Mouse (Mus musculus) forebrain, embryonic 12.5 days (tissue): ENCODE results near the gene Mgmt. TPM values are rescaled to one million over a fixed set of nuclear protein-coding genes. Genes with fewer than 3 reads are reported as not detected.

Experiments used
- ATAC-seq: fragments of 200-750 bp; cut with Nextera tagmentation; 2 replicates; pipeline ENCODE4 v1.8.0; 2017; ENCODE audit warnings: moderate TSS enrichment; ENCODE audit not compliant: low FRiP score
- H3K27ac ChIP-seq: fragments of 300-500 bp; sonication (generic); 2 replicates; pipeline ENCODE4 v1.5.1; 2016; ENCODE audit warnings: mild to moderate bottlenecking
- H3K27me3 ChIP-seq: fragments of 300-500 bp; sonication (generic); 2 replicates; pipeline ENCODE4 v1.6.1; 2016; ENCODE audit warnings: mild to moderate bottlenecking
- H3K36me3 ChIP-seq: fragments of 300-500 bp; sonication (generic); replicated peaks from 2 replicates; pipeline ENCODE4 v1.6.1; 2016; ENCODE audit warnings: mild to moderate bottlenecking
- H3K4me1 ChIP-seq: fragments of 300-500 bp; sonication (generic); 2 replicates; pipeline ENCODE4 v1.6.1; 2016
- H3K4me2 ChIP-seq: fragments of 300-500 bp; sonication (generic); 2 replicates; pipeline ENCODE4 v1.6.1; 2016; ENCODE audit warnings: mild to moderate bottlenecking, moderate library complexity
- H3K4me3 ChIP-seq: fragments of 300-500 bp; sonication (generic); replicated peaks from 2 replicates; pipeline ENCODE4 v1.5.1; 2016; ENCODE audit warnings: mild to moderate bottlenecking
- H3K9ac ChIP-seq: fragments of 300-500 bp; sonication (generic); 2 replicates; pipeline ENCODE4 v1.6.1; 2016; ENCODE audit warnings: mild to moderate bottlenecking
- H3K9me3 ChIP-seq: fragments of 300-500 bp; sonication (generic); 2 replicates; pipeline ENCODE4 v1.6.1; 2016
- WGBS: fragments of 180-500 bp; shearing (Covaris S2); methylation state at CpG from one replicate; pipeline ENCODE4 v1.1.7; 2016; 5-methylcytosine and 5-hydroxymethylcytosine counted together
- polyA plus RNA-seq: library from polyadenylated mRNA; unstranded; fragments of >200 nt; fragmentation: Nextera tagmentation; extraction: Ambion mirVana; gene quantifications from 2 replicates; pipeline ENCODE4 v1.2.1, GENCODE M21; 2016

Gene Mgmt
- polyA plus RNA-seq, 1 experiment from 2014 or later = 2.2 TPM

DNA sequence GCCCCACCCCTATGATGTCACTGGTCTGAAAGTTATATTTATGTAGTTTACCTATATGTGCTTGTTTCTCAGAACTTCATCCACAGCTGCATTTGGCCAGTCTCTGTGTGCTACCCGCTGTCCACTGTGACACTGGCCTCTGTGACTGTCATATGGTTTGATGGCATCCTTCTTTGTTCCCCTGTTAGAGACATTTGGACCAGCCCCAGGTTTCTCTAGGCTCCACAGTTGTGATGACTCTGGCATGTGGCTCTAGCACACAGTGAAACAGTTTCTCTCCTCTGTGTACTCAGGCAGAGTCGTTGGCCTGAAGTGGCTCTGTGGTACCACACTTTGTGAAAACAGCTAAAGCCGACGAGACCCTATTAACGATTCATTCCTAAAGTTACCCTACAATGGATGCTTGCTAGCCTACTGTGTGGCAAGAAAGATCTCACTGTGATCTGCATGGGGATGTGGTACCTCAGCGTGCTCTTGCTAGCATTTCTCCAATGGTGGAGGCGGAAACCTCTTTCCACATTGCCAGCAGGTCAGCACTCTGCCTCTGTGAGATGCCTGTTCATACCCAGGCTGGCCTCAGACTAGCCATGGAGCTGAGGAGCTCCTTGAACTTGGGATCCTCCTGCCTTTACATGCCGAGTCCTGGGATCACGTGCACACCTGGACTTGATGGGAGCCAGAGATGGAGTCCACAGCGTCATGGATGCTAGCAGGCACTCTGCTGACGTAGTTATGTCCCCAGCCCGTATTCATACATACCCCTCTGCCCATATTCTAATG, 26.8 kb downstream of the Mgmt start:
- no peak for ATAC-seq
- H3K4me2 ChIP-seq = no peak overlapping the region
- WGBS = 90% methylated on average over 12 of the region's 12 CpGs
- H3K27ac ChIP-seq = no peak overlapping the region
- H3K9ac ChIP-seq = no peak overlapping the region
- no peaks in the 10 kb centered on the region for H3K36me3 ChIP-seq
- H3K4me1 ChIP-seq = no peaks in the 10 kb centered on the region; the same call in 1 of the 2 replicates
- H3K4me3 ChIP-seq = no peak overlapping the region
- no peaks in the 10 kb centered on the region for H3K27me3 ChIP-seq
- H3K9me3 ChIP-seq = no peaks in the 10 kb centered on the region

- no peak overlapping the region for H3K9ac ChIP-seq
- no peak overlapping the region for H3K4me3 ChIP-seq
- H3K27ac ChIP-seq = no peak overlapping the region
- H3K4me2 ChIP-seq = no peak overlapping the region
- no peaks in the 10 kb centered on the region for H3K27me3 ChIP-seq
- H3K36me3 ChIP-seq = no peaks in the 10 kb centered on the region
- H3K4me1 ChIP-seq = no peaks in the 10 kb centered on the region; the same call in 1 of the 2 replicates
- H3K9me3 ChIP-seq = no peaks in the 10 kb centered on the region
- ATAC-seq = no peak
- WGBS = 85% methylated on average over 6 of the region's 6 CpGs
Observed at GRCm38 (mm10) chr7:136922230-136922629, 27.8 kb downstream of the Mgmt start.

GRCm38 (mm10) chr7:136924610-136925260, 30.3 kb downstream of the Mgmt start:
- no peak for ATAC-seq
- Histone ChIP-seq H3K4me1 (peaks cover under 1% of the 10 kb centered on the region; the same call in 1 of the 2 replicates), H3K9me3 (no peaks in the 10 kb centered on the region), H3K4me2 (no peak overlapping the region), H3K27me3 (no peaks in the 10 kb centered on the region), H3K27ac (no peak overlapping the region), H3K36me3 (no peaks in the 10 kb centered on the region), H3K4me3 (no peak overlapping the region), H3K9ac (no peak overlapping the region)
- WGBS = 82% methylated on average over 18 of the region's 18 CpGs

GRCm38 (mm10) chr7:136926178-136926577, 31.8 kb downstream of the Mgmt start:
- ATAC-seq = no peak
- 48% methylated on average over 9 of the region's 9 CpGs for WGBS

GRCm38 (mm10) chr7:136930451-136930850, 36.0 kb downstream of the Mgmt start:
- WGBS = 82% methylated on average over 3 of the region's 3 CpGs
- ATAC-seq = no peak

More at GRCm38 (mm10) chr7:136926178-136926577, 31.8 kb downstream of the Mgmt start:
- Histone ChIP-seq H3K4me1 (peaks cover 2% of the 10 kb centered on the region; the same call in 1 of the 2 replicates), H3K4me2 (no peak overlapping the region), H3K27ac (no peak overlapping the region), H3K27me3 (no peaks in the 10 kb centered on the region), H3K36me3 (no peaks in the 10 kb centered on the region), H3K9me3 (no peaks in the 10 kb centered on the region), H3K4me3 (no peak overlapping the region), H3K9ac (no peak overlapping the region)

DNA sequence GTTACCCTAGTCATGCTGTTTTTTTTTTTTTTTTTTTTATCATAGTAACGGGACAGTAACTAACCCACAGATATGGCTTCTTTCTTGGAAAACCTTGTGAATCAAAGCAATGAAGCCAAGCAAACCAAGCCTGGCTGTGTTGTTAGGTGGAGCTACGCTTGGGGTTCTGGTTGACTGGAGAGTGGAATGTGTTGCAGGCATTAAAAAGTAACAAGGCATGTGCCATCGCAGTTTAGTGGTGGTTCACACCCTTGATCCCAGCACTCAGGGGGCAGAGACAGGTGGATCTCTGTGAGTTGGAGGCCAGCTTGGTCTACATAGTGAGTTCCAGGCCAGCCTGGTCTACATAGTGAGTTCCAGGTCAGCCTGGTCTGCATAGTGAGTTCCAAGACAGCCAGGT, 39.0 kb downstream of the Mgmt start:
- ATAC-seq = no peak
- no peak overlapping the region for H3K9ac ChIP-seq
- H3K36me3 ChIP-seq = no peaks in the 10 kb centered on the region
- no peaks in the 10 kb centered on the region for H3K9me3 ChIP-seq
- WGBS = 95% methylated on average over 3 of the region's 3 CpGs
- H3K4me2 ChIP-seq = no peak overlapping the region
- H3K4me3 ChIP-seq = no peak overlapping the region
- H3K27me3 ChIP-seq = no peaks in the 10 kb centered on the region
- 0 out of 2 replicates have a peak, but pooled peaks cover 2% of the 10 kb centered on the region for H3K4me1 ChIP-seq
- no peak overlapping the region for H3K27ac ChIP-seq

More at GRCm38 (mm10) chr7:136930451-136930850, 36.0 kb downstream of the Mgmt start:
- Histone ChIP-seq H3K9ac (no peak overlapping the region), H3K9me3 (no peaks in the 10 kb centered on the region), H3K4me1 (0 out of 2 replicates have a peak, but pooled peaks cover 2% of the 10 kb centered on the region), H3K27me3 (no peaks in the 10 kb centered on the region), H3K36me3 (no peaks in the 10 kb centered on the region), H3K4me3 (no peak overlapping the region), H3K27ac (no peak overlapping the region), H3K4me2 (no peak overlapping the region)

- H3K36me3 ChIP-seq = no peaks in the 10 kb centered on the region
- no peaks in the 10 kb centered on the region for H3K9me3 ChIP-seq
- no peak overlapping the region for H3K4me2 ChIP-seq
- H3K27ac ChIP-seq = no peak overlapping the region
- no peaks in the 10 kb centered on the region for H3K27me3 ChIP-seq
- no peak overlapping the region for H3K9ac ChIP-seq
- H3K4me1 ChIP-seq = 0 out of 2 replicates have a peak, but pooled peaks cover 2% of the 10 kb centered on the region
- no peak for ATAC-seq
- H3K4me3 ChIP-seq = no peak overlapping the region
- 94% methylated on average over 5 of the region's 5 CpGs for WGBS
Observed at GRCm38 (mm10) chr7:136934336-136934735, 39.9 kb downstream of the Mgmt start.

- Histone ChIP-seq H3K4me3 (no peak overlapping the region), H3K9ac (no peak overlapping the region), H3K27me3 (no peaks in the 10 kb centered on the region), H3K4me2 (no peak overlapping the region), H3K4me1 (0 out of 2 replicates have a peak, but pooled peaks cover under 1% of the 10 kb centered on the region), H3K36me3 (no peaks in the 10 kb centered on the region), H3K27ac (no peak overlapping the region), H3K9me3 (no peaks in the 10 kb centered on the region)
- WGBS = 86% methylated on average over 7 of the region's 7 CpGs
- ATAC-seq = no peak
Observed at GRCm38 (mm10) chr7:136934784-136935183, 40.4 kb downstream of the Mgmt start.

DNA sequence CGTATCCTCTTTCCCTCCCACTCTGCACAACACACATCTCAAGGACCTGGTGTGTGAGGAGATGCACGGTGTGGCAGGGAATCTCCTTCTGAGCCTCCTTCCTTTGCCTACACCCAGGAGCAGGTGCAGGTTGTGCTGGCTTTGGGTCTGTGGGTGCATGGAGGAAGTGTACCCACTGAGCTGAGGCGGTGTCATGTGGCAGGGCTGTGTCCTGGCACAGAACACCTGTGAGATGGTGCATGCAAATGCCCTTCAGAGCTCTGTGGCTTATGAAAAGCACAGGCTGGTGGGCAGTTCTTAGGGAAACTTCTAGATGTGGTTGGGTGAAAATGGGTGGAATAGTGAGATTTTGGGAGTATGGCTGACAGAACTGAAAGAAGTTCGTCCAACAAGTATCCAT, 44.0 kb downstream of the Mgmt start:
- no peaks in the 10 kb centered on the region for H3K27me3 ChIP-seq
- H3K9me3 ChIP-seq = no peaks in the 10 kb centered on the region
- no peak overlapping the region for H3K4me2 ChIP-seq
- 86% methylated on average over 4 of the region's 4 CpGs for WGBS
- no peaks in the 10 kb centered on the region for H3K4me1 ChIP-seq
- no peak for ATAC-seq
- H3K4me3 ChIP-seq = no peak overlapping the region
- H3K9ac ChIP-seq = no peak overlapping the region
- H3K36me3 ChIP-seq = no peaks in the 10 kb centered on the region
- H3K27ac ChIP-seq = no peak overlapping the region

- Histone ChIP-seq H3K4me3 (no peak overlapping the region), H3K27me3 (no peaks in the 10 kb centered on the region), H3K9me3 (no peaks in the 10 kb centered on the region), H3K27ac (no peak overlapping the region), H3K4me1 (no peaks in the 10 kb centered on the region; the same call in 1 of the 2 replicates), H3K9ac (no peak overlapping the region), H3K4me2 (no peak overlapping the region), H3K36me3 (no peaks in the 10 kb centered on the region)
- ATAC-seq = no peak
- WGBS = 96% methylated on average over 2 of the region's 2 CpGs
Observed at GRCm38 (mm10) chr7:136942414-136942813, 48.0 kb downstream of the Mgmt start.

DNA sequence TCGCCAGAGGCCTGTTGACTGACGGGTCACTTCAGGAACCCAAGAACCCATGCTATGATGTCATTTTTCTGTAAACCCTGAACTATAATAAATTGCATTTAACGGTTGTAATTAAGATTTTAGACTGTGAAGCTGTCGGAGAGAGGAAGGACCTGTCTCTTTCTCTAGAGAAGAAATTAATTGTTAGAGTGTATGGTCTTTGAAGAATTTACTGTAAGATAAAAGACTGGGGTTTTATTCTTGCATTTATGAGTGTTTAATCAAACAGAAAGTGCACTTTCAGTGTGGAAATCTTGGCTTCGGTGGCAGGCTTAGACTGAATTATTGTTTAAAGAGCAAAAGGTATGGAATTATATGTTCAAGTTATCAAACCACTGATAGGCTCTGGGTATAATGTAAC, 49.5 kb downstream of the Mgmt start:
- Histone ChIP-seq H3K27me3 (no peaks in the 10 kb centered on the region), H3K4me3 (no peak overlapping the region), H3K4me1 (peaks cover 9% of the 10 kb centered on the region), H3K4me2 (no peak overlapping the region), H3K9ac (no peak overlapping the region), H3K9me3 (no peaks in the 10 kb centered on the region), H3K27ac (no peak overlapping the region), H3K36me3 (no peaks in the 10 kb centered on the region)
- no peak for ATAC-seq
- WGBS = 67% methylated on average over 5 of the region's 5 CpGs

DNA sequence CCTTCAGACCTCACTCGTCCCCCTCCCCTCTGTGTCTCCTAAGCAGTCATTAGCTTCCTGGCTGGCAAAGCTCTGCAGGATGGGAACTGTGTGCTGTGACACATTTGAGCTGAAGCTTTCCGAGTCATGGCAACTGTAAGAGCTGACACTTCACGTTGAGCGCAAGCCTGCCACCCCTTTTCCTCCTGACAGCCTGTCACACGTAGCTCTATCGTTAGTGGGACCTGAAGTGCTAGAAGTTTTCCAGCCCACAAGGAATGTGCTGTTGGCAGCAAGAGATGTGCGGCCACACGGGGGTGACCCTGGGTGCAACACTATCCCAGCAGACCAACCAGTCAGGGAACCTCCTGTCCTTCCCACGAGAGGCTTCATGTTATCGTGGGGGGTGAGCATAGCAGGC, 51.3 kb downstream of the Mgmt start:
- H3K4me3 ChIP-seq = no peak overlapping the region
- H3K27ac ChIP-seq = no peak overlapping the region
- no peak overlapping the region for H3K9ac ChIP-seq
- H3K36me3 ChIP-seq = no peaks in the 10 kb centered on the region
- H3K4me2 ChIP-seq = no peak overlapping the region
- H3K9me3 ChIP-seq = no peaks in the 10 kb centered on the region
- peaks cover 10% of the 10 kb centered on the region for H3K4me1 ChIP-seq
- 75% methylated on average over 10 of the region's 10 CpGs for WGBS
- ATAC-seq = no peak
- no peaks in the 10 kb centered on the region for H3K27me3 ChIP-seq
